Mouse (Mus musculus): ENCODE data around the gene Cenpq. TPM values are rescaled to one million over a fixed set of nuclear protein-coding genes. Genes with fewer than 3 reads are reported as not detected.

Cenpq gene
- total and polyA plus RNA-seq, 3 experiments: 2.2 to 67.1 (median 44.5) TPM

- Histone ChIP-seq H3K4me3 (ENCODE audit: low read depth, low read length) (no peak overlapping the region), H3K9me3 (replicated peaks) (no peaks in the 10 kb centered on the region), H3K4me1 (ENCODE audit: insufficient read depth, low read depth, low read length) (peaks cover 22% of the 10 kb centered on the region), H3K36me3 (replicated peaks) (no peaks in the 10 kb centered on the region), H3K27me3 (ENCODE audit: insufficient read depth, low read length) (peaks cover 7% of the 10 kb centered on the region)
- no peak for ATAC-seq (ENCODE audit: extremely low read depth, insufficient number of reproducible peaks, low FRiP score, poor library complexity, severe bottlenecking)
- no peak for DNase-seq (ENCODE audit: low spot score)
- TF ChIP-seq GATA1 (IDR thresholded peaks at IDR 0.05; ENCODE audit: borderline replicate concordance, low read length) (no peak), GATA2 (IDR thresholded peaks at IDR 0.05; ENCODE audit: borderline replicate concordance, low read depth, low read length) (no peak), POLR2AphosphoS5 (IDR thresholded peaks at IDR 0.05; ENCODE audit: insufficient replicate concordance, low read depth, low read length) (no peak), TAL1 (conservative IDR thresholded peaks at IDR 0.05; ENCODE audit: low read depth, low read length) (no peak), CTCF (IDR thresholded peaks at IDR 0.05; ENCODE audit: low read depth, low read length) (no peak)
Measured at GRCm38 (mm10) chr17:40885155-40885554, 49.7 kb downstream of the Cenpq start.

GRCm38 (mm10) chr17:40882172-40882571 is 52.7 kb downstream of the Cenpq start:
- Histone ChIP-seq H3K4me3 (ENCODE audit: low read depth, low read length) (no peak overlapping the region), H3K27me3 (ENCODE audit: insufficient read depth, low read length) (peaks cover 12% of the 10 kb centered on the region), H3K9me3 (replicated peaks) (no peaks in the 10 kb centered on the region), H3K36me3 (replicated peaks) (no peaks in the 10 kb centered on the region), H3K4me1 (ENCODE audit: insufficient read depth, low read depth, low read length) (peaks cover 28% of the 10 kb centered on the region)
- ATAC-seq (ENCODE audit: extremely low read depth, insufficient number of reproducible peaks, low FRiP score, poor library complexity, severe bottlenecking) (peak; percentile 68), DNase-seq (ENCODE audit: low spot score) (no peak)
- TF ChIP-seq POLR2AphosphoS5 (IDR thresholded peaks at IDR 0.05; ENCODE audit: insufficient replicate concordance, low read depth, low read length): no peak
- TF ChIP-seq CTCF (IDR thresholded peaks at IDR 0.05; ENCODE audit: low read depth, low read length): no peak
- no peak for TF ChIP-seq GATA2 (IDR thresholded peaks at IDR 0.05; ENCODE audit: borderline replicate concordance, low read depth, low read length)
- TF ChIP-seq TAL1 (conservative IDR thresholded peaks at IDR 0.05; ENCODE audit: low read depth, low read length): no peak
- TF ChIP-seq GATA1 (IDR thresholded peaks at IDR 0.05; ENCODE audit: borderline replicate concordance, low read length): no peak

- H3K9me3 ChIP-seq (replicated peaks): no peaks in the 10 kb centered on the region
- ATAC-seq (ENCODE audit: extremely low read depth, insufficient number of reproducible peaks, low FRiP score, poor library complexity, severe bottlenecking) (0 out of 2 replicates have a peak, but pooled peaks have one; percentile 30), DNase-seq (ENCODE audit: low spot score) (no peak)
- peak within 1 kb of the TSS; percentile 71 for H3K4me3 ChIP-seq (ENCODE audit: low read depth, low read length)
- no peaks in the 10 kb centered on the region for H3K36me3 ChIP-seq (replicated peaks)
- peaks cover 12% of the 10 kb centered on the region for H3K27me3 ChIP-seq (ENCODE audit: insufficient read depth, low read length)
- no peak for TF ChIP-seq GATA2 (IDR thresholded peaks at IDR 0.05; ENCODE audit: borderline replicate concordance, low read depth, low read length)
- no peak for TF ChIP-seq GATA1 (IDR thresholded peaks at IDR 0.05; ENCODE audit: borderline replicate concordance, low read length)
- no peak for TF ChIP-seq CTCF (IDR thresholded peaks at IDR 0.05; ENCODE audit: low read depth, low read length)
- no peak for TF ChIP-seq TAL1 (conservative IDR thresholded peaks at IDR 0.05; ENCODE audit: low read depth, low read length)
- no peak for TF ChIP-seq POLR2AphosphoS5 (IDR thresholded peaks at IDR 0.05; ENCODE audit: insufficient replicate concordance, low read depth, low read length)
- H3K4me1 ChIP-seq (ENCODE audit: insufficient read depth, low read depth, low read length): peaks cover 34% of the 10 kb centered on the region
Measured at GRCm38 (mm10) chr17:40879924-40880691, 54.7 kb downstream of the Cenpq start, which contains the start of gene 9130008F23Rik. Gene 9130008F23Rik, minus strand, starts transcription at chr17:40880559.

GRCm38 (mm10) chr17:40879528-40879923 is 55.3 kb downstream of the Cenpq start:
- peaks cover 34% of the 10 kb centered on the region for H3K4me1 ChIP-seq (ENCODE audit: insufficient read depth, low read depth, low read length)
- ATAC-seq (ENCODE audit: extremely low read depth, insufficient number of reproducible peaks, low FRiP score, poor library complexity, severe bottlenecking) (no peak), DNase-seq (ENCODE audit: low spot score) (no peak)

GRCm38 (mm10) chr17:40877741-40878140 is 57.1 kb downstream of the Cenpq start:
- Histone ChIP-seq H3K4me3 (ENCODE audit: low read depth, low read length) (no peak overlapping the region), H3K9me3 (replicated peaks) (no peaks in the 10 kb centered on the region), H3K36me3 (replicated peaks) (no peaks in the 10 kb centered on the region), H3K27me3 (ENCODE audit: insufficient read depth, low read length) (peaks cover 8% of the 10 kb centered on the region; the same call in 1 of the 2 replicates), H3K4me1 (ENCODE audit: insufficient read depth, low read depth, low read length) (peaks cover 34% of the 10 kb centered on the region)
- TF ChIP-seq GATA1 (IDR thresholded peaks at IDR 0.05; ENCODE audit: borderline replicate concordance, low read length) (no peak), POLR2AphosphoS5 (IDR thresholded peaks at IDR 0.05; ENCODE audit: insufficient replicate concordance, low read depth, low read length) (no peak), GATA2 (IDR thresholded peaks at IDR 0.05; ENCODE audit: borderline replicate concordance, low read depth, low read length) (no peak)
- ATAC-seq (ENCODE audit: extremely low read depth, insufficient number of reproducible peaks, low FRiP score, poor library complexity, severe bottlenecking): no peak
- no peak for DNase-seq (ENCODE audit: low spot score)

More at GRCm38 (mm10) chr17:40879528-40879923, 55.3 kb downstream of the Cenpq start:
- no peaks in the 10 kb centered on the region for H3K9me3 ChIP-seq (replicated peaks)
- H3K4me3 ChIP-seq (ENCODE audit: low read depth, low read length): peak overlapping the region; percentile 71; the same call in 1 of the 2 replicates
- TF ChIP-seq POLR2AphosphoS5 (IDR thresholded peaks at IDR 0.05; ENCODE audit: insufficient replicate concordance, low read depth, low read length) (no peak), GATA1 (IDR thresholded peaks at IDR 0.05; ENCODE audit: borderline replicate concordance, low read length) (no peak), TAL1 (conservative IDR thresholded peaks at IDR 0.05; ENCODE audit: low read depth, low read length) (no peak), GATA2 (IDR thresholded peaks at IDR 0.05; ENCODE audit: borderline replicate concordance, low read depth, low read length) (no peak), CTCF (IDR thresholded peaks at IDR 0.05; ENCODE audit: low read depth, low read length) (no peak)
- H3K27me3 ChIP-seq (ENCODE audit: insufficient read depth, low read length): peaks cover 12% of the 10 kb centered on the region; the same call in 1 of the 2 replicates
- H3K36me3 ChIP-seq (replicated peaks): no peaks in the 10 kb centered on the region

DNA sequence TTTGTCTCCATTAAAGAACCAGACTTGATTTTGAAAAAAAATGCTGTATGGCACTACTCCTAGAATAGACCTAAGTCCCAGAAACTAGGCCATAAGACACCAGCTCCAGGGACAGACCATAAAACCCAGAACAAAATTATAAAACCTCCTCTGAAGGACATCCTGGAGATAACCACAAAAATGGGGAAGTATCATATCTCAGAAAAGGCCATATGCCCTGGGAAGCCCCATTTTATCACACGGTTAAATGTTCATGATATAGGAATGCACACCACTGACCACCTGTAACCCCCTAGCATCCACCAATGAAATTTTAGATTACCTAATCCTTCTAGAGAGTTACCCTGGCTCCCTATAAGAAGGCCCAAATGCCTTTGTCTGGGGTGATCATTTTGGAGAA is 59.3 kb downstream of the Cenpq start:
- ATAC-seq (ENCODE audit: extremely low read depth, insufficient number of reproducible peaks, low FRiP score, poor library complexity, severe bottlenecking): 0 out of 2 replicates have a peak, but pooled peaks have one; percentile 43
- H3K4me1 ChIP-seq (ENCODE audit: insufficient read depth, low read depth, low read length): peaks cover 16% of the 10 kb centered on the region
- DNase-seq (ENCODE audit: low spot score): no peak
- peaks cover 8% of the 10 kb centered on the region; the same call in 1 of the 2 replicates for H3K27me3 ChIP-seq (ENCODE audit: insufficient read depth, low read length)
- H3K9me3 ChIP-seq (replicated peaks): no peaks in the 10 kb centered on the region
- H3K4me3 ChIP-seq (ENCODE audit: low read depth, low read length): no peak overlapping the region
- no peak for TF ChIP-seq GATA2 (IDR thresholded peaks at IDR 0.05; ENCODE audit: borderline replicate concordance, low read depth, low read length)
- no peak for TF ChIP-seq CTCF (IDR thresholded peaks at IDR 0.05; ENCODE audit: low read depth, low read length)
- no peak for TF ChIP-seq TAL1 (conservative IDR thresholded peaks at IDR 0.05; ENCODE audit: low read depth, low read length)
- no peak for TF ChIP-seq GATA1 (IDR thresholded peaks at IDR 0.05; ENCODE audit: borderline replicate concordance, low read length)
- TF ChIP-seq POLR2AphosphoS5 (IDR thresholded peaks at IDR 0.05; ENCODE audit: insufficient replicate concordance, low read depth, low read length): no peak
- H3K36me3 ChIP-seq (replicated peaks): no peaks in the 10 kb centered on the region

Data from G1E (cell line).